Mouse (Mus musculus) intestine, postnatal 0 days (tissue): ENCODE measurements around the gene Zbed5. TPM values are rescaled to one million over a fixed set of nuclear protein-coding genes. Genes with fewer than 3 reads are reported as not detected.
"Not testable (repeated sequence)": the region's sequence is repeated elsewhere in the genome, so short reads cannot be mapped to it uniquely, and the experiment has no call there.

Experiments
- ATAC-seq: fragments of 200-750 bp; cut with Nextera tagmentation; 2 replicates; pipeline ENCODE4 v1.8.0; 2017; ENCODE audit warnings: mild to moderate bottlenecking, moderate TSS enrichment, moderate library complexity
- H3K27ac ChIP-seq: fragments of 300-500 bp; sonication (generic); 2 replicates; pipeline ENCODE4 v1.5.1; 2014; ENCODE audit warnings: mild to moderate bottlenecking, low read depth, low read length, moderate library complexity
- H3K27me3 ChIP-seq: fragments of 300-500 bp; sonication (generic); replicated peaks from 2 replicates; pipeline ENCODE4 v1.6.1; 2014; ENCODE audit warnings: low read length, mixed read lengths; ENCODE audit not compliant: control insufficient read depth, insufficient read depth
- H3K36me3 ChIP-seq: fragments of 300-500 bp; sonication (generic); 2 replicates; pipeline ENCODE4 v1.6.1; 2014; ENCODE audit warnings: mild to moderate bottlenecking, moderate library complexity; ENCODE audit not compliant: control insufficient read depth, insufficient read depth
- H3K4me1 ChIP-seq: fragments of 300-500 bp; sonication (generic); replicated peaks from 2 replicates; pipeline ENCODE4 v1.6.1; 2014; ENCODE audit warnings: antibody characterized with exemption, low read length, mixed read lengths; ENCODE audit not compliant: control insufficient read depth, insufficient read depth
- H3K4me2 ChIP-seq: fragments of 300-500 bp; sonication (generic); replicated peaks from 2 replicates; pipeline ENCODE4 v1.6.1; 2014; ENCODE audit warnings: low read depth, mild to moderate bottlenecking, moderate library complexity
- H3K4me3 ChIP-seq: fragments of 300-500 bp; sonication (generic); 2 replicates; pipeline ENCODE4 v1.5.1; 2014; ENCODE audit warnings: low read depth, low read length
- H3K9ac ChIP-seq: fragments of 300-500 bp; sonication (generic); 2 replicates; pipeline ENCODE4 v1.6.1; 2014; ENCODE audit warnings: mild to moderate bottlenecking, low read depth, low read length
- H3K9me3 ChIP-seq: fragments of 300-500 bp; sonication (generic); 2 replicates; pipeline ENCODE4 v1.6.1; 2016; ENCODE audit warnings: mixed run types; ENCODE audit not compliant: control insufficient read depth
- CTCF ChIP-seq: sonication (generic); IDR thresholded peaks from 2 replicates; pipeline ENCODE4 v1.5.1; 2016; ENCODE audit warnings: low read depth, mild to moderate bottlenecking, control low read depth, antibody characterized with exemption, moderate library complexity
- WGBS: fragments of 180-500 bp; shearing (Covaris S2); extraction: QIAGEN DNeasy Blood & Tissue Kit; methylation state at CpG from one replicate; pipeline ENCODE4 v1.1.7; 2014; 5-methylcytosine and 5-hydroxymethylcytosine counted together
- polyA plus RNA-seq: library from polyadenylated mRNA; unstranded; fragments of >200 nt; fragmentation: Nextera tagmentation; extraction: Ambion mirVana; gene quantifications from 2 replicates; pipeline ENCODE4 v1.2.1, GENCODE M21; 2015

Gene Zbed5
- polyA plus RNA-seq, 1 experiment from 2014 or later = 2.4 TPM

- Histone ChIP-seq H3K9me3 (no peaks in the 10 kb centered on the region), H3K4me1 (no peaks in the 10 kb centered on the region), H3K27ac (no peak overlapping the region), H3K9ac (no peak overlapping the region), H3K4me3 (no peak overlapping the region), H3K27me3 (no peaks in the 10 kb centered on the region), H3K4me2 (no peak overlapping the region), H3K36me3 (peaks cover 23% of the 10 kb centered on the region)
- no peak for ATAC-seq
- 75% methylated on average over 9 of the region's 9 CpGs for WGBS
- no peak for TF ChIP-seq CTCF
Measured at GRCm38 (mm10) chr5:129877731-129878455, 17.6 kb upstream of the Zbed5 start.

GRCm38 (mm10) chr5:129878946-129879345 is 16.6 kb upstream of the Zbed5 start:
- ATAC-seq = peak; percentile 48
- Histone ChIP-seq H3K4me1 (no peaks in the 10 kb centered on the region), H3K4me2 (no peak overlapping the region), H3K27ac (no peak overlapping the region), H3K36me3 (peaks cover 29% of the 10 kb centered on the region), H3K27me3 (no peaks in the 10 kb centered on the region), H3K4me3 (no peak overlapping the region), H3K9ac (no peak overlapping the region), H3K9me3 (no peaks in the 10 kb centered on the region)
- peak; percentile 73 for TF ChIP-seq CTCF
- WGBS = 39% methylated on average over 2 of the region's 2 CpGs

GRCm38 (mm10) chr5:129879888-129880287 is 15.6 kb upstream of the Zbed5 start:
- H3K4me2 ChIP-seq = no peak overlapping the region
- no peak overlapping the region for H3K4me3 ChIP-seq
- H3K27ac ChIP-seq = no peak overlapping the region
- no peak for TF ChIP-seq CTCF
- peaks cover 34% of the 10 kb centered on the region for H3K36me3 ChIP-seq
- H3K9ac ChIP-seq = no peak overlapping the region
- H3K27me3 ChIP-seq = no peaks in the 10 kb centered on the region
- no peak for ATAC-seq
- H3K4me1 ChIP-seq = no peaks in the 10 kb centered on the region
- H3K9me3 ChIP-seq = no peaks in the 10 kb centered on the region
- WGBS = 66% methylated on average over 3 of the region's 3 CpGs

GRCm38 (mm10) chr5:129886271-129886670 is 9.3 kb upstream of the Zbed5 start:
- Histone ChIP-seq H3K36me3 (peaks cover 21% of the 10 kb centered on the region), H3K27ac (peak overlapping the region; percentile 91), H3K9me3 (no peaks in the 10 kb centered on the region), H3K4me2 (peak overlapping the region; percentile 73), H3K4me3 (peak overlapping the region; percentile 54), H3K27me3 (no peaks in the 10 kb centered on the region), H3K4me1 (0 out of 2 replicates have a peak, but pooled peaks cover 3% of the 10 kb centered on the region), H3K9ac (peak overlapping the region; percentile 61; the same call in 1 of the 2 replicates)
- WGBS = 13% methylated on average over 10 of the region's 10 CpGs
- no peak for ATAC-seq
- TF ChIP-seq CTCF = no peak

GRCm38 (mm10) chr5:129886911-129887636 is 8.4 kb upstream of the Zbed5 start, which contains the start of gene Chchd2:
Chchd2 (minus strand) TSS chr5:129887470.
- no peaks in the 10 kb centered on the region for H3K9me3 ChIP-seq
- H3K4me1 ChIP-seq = 0 out of 2 replicates have a peak, but pooled peaks cover 3% of the 10 kb centered on the region
- H3K9ac ChIP-seq = peak within 1 kb of the TSS; percentile 61
- peaks cover 13% of the 10 kb centered on the region for H3K36me3 ChIP-seq
- under 1% methylated on average over 46 of the region's 46 CpGs for WGBS
- H3K4me3 ChIP-seq = peak within 1 kb of the TSS; percentile 54
- no peaks in the 10 kb centered on the region for H3K27me3 ChIP-seq
- ATAC-seq = peak; percentile 99
- peak within 1 kb of the TSS; percentile 73 for H3K4me2 ChIP-seq
- TF ChIP-seq CTCF = no peak
- peak within 1 kb of the TSS; percentile 91 for H3K27ac ChIP-seq

GRCm38 (mm10) chr5:129890390-129890789 is 5.1 kb upstream of the Zbed5 start:
- H3K36me3 ChIP-seq, H3K4me3 ChIP-seq, H3K27me3 ChIP-seq, ATAC-seq, H3K27ac ChIP-seq, H3K9me3 ChIP-seq, H3K9ac ChIP-seq, H3K4me1 ChIP-seq, H3K4me2 ChIP-seq: not testable (repeated sequence)
- 81% methylated on average over 2 of the region's 7 CpGs for WGBS
